Mouse (Mus musculus): Measurements from ENCODE around the gene Prmt1.

DNA sequence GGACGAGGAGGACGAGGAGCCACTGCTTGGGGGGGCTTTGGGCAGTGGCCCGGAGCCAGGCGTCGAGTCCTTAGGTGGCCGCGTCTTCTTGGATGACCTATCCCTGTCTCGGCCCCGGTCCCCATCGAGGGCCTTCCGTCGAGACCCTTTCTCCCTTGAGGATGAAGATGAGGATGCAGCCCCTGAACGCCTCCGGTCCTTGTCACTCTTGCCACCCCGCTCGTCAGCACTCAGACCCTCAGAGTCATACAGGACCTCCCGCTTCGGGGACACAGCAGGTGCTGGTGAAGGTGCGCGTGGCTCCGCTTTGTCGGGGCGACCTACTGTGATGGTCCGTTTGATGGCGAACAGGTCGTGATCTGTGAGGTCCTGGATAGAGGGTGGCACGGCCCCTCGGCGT lies 20.8 kb upstream of the Prmt1 start:
- TF ChIP-seq POLR2A (IDR thresholded peaks at IDR 0.05; ENCODE audit: extremely low read depth, insufficient read depth, low read length), result no peak
- no peak for TF ChIP-seq CTCF (IDR thresholded peaks at IDR 0.05; ENCODE audit: extremely low read depth, insufficient read depth, low read length)
